Mouse (Mus musculus): ENCODE measurements around the gene Psen2.
A peak's percentile ranks its signal among the peaks of the same experiment; 100 is the strongest.

Gene Psen2

DNA sequence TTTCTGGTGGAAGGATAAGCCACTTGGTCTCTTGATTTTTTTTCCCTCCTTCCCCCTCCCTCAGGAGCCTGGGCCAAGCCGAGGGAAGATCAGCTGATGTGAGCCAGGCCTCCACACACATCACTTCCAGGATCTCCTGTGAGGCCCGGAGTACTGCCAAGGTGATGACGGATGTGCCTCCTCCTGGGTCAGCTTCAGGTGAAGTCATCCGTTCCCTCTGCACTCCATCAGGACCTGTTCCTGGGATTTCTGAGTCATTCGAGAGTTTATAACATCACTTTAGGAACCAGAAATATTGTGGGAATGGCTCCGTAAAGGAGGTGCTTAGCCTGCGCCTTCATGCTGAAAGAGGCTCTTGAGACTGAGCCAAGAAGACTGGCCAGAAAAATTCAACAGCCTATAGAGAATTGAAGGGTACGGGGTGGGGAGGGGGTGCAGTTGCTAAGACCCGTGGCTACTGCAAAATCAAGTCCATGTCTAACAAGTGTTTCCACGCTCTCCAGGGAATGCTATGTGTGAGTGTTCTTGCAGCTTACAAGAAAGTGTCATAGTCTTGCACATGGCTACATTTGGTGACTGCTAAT, 11.6 kb upstream of the Psen2 start:
- DNase-seq (ENCODE audit: low spot score) = no peak

DNA sequence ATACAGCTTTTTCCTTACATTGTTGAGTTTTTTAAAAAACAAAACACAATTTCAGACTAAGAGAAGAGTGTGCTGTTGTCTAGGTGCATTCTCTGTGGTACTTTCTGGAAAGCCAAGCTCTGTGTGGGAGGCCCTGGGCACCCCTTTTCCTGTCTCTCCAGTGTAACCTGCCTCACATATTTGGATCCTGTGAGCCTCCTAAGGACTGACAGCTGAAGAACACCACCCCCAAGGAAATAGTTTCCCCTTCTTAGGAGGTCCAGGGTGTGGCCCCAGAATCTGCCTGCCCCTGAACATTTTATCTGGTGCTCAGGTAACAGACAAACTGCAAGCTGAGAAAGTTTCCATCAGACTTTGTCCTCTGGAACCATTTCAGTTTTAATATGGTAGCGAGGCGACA, 5.8 kb upstream of the Psen2 start:
- no peak for DNase-seq (ENCODE audit: low spot score)

DNA sequence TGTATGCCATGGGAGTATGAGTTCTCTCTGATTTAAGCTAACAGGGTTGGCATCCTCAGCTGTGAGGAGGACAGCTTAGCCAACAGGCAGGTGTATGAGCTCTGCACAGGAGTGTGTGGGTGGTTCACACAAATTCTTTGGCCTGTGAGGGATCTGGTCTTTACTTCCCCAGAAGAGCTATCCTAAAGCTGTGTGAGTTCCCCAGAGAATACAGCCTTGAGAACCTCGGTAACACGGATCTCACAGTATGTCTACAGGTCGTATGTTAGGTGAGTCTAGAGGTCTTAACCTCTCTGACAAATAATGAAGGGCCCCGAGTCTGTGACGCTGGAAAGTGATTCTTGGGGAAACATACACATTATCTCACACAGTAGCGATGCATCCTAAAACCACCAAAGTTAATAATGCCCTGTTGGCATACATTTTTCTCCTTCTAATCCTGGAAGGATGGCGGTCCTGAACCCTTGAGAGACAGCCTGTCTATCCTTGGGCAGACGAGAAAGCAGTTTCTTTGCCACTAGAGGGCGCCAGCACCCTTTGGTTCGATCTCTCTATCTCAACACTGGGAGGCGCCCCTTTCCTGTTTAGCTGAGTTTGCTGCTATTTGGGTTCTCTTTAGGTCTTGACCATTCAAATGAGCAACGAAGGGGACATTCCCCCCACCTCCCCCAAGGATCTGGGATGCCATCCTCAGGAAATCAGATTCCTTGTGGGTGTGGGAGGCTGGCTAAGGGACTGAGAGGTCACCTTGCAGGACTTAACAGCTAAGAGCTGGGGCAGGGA, 5.2 kb upstream of the Psen2 start:
- DNase-seq (ENCODE audit: low spot score) = peak; percentile 82

DNA sequence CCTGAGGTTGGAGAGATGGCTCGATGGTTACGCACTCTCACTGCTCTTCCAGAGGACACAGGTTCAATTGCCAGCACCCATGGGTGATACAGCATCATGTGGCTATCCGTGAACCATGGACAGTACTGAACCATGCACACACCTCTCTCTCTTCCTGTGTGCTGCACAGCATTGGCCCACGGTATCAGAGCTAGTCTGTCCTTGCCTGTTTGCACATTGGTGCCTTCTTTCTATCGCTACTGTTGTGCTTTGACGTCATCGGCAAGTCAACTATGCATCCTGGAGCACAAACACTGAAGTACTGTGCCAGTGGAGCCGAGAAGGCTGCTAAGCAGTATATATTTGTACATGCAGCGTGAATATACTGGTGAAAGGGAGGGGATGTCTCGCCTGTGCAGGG, 3.9 kb upstream of the Psen2 start:
- no peak for DNase-seq (ENCODE audit: low spot score)

DNA sequence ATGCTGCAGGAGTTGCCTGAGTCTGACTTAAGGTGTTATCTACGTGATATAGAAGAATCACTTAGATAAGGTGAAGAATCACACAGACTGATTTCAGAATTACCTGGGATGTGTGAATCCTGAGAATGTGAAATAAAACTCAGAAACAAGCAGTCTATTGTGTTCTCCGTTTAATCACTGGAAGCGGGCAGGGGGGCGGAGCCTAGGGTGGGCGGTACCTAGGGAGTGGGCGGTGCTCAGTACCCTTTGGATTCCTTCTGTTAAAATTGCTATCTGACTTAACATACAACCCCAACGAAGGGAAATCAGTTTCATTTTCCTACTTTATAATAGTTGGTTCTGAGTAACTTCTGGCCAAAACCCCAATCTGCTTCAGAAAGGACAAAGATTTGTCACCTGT, 2.2 kb upstream of the Psen2 start:
- DNase-seq (ENCODE audit: low spot score) = no peak

DNA sequence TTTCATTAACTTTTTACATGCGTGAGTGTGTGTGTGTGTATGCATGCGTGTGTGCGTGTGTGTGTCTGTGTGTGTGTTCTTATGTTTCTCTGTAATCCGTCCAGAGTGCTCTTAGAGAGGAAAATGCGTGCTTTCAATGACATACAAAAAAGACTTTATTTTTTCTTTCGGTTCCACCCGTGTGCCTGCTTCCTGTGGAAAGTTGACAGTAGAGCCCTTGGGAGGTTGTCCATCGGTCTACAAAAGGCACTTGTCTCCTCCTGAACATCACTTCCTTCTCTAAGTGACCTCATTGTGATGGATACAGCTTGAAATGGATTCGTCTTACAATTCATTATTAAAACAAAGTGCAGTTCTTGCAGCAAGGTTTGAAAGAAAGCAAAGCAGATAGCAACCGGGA, 1.6 kb upstream of the Psen2 start:
- no peak for DNase-seq (ENCODE audit: low spot score)

DNA sequence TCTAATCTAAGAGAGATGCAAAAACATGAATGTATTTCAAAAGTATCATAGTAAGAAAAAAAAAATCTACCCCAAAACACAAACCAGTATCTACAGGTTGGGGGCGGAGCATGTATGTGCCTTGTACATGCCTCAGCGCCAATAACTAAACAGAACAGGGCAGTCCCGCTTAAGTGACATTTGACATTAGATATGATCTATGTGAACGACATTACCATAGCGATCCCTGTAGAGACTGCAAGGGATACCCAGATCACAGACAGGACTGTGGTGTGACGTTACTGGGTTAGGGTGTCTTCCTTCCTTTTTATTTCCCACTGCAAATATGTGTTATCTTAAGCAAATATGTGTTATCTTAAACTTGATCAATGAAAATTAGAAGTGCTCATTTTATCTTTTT, 1.2 kb upstream of the Psen2 start:
- no peak for DNase-seq (ENCODE audit: low spot score)

DNA sequence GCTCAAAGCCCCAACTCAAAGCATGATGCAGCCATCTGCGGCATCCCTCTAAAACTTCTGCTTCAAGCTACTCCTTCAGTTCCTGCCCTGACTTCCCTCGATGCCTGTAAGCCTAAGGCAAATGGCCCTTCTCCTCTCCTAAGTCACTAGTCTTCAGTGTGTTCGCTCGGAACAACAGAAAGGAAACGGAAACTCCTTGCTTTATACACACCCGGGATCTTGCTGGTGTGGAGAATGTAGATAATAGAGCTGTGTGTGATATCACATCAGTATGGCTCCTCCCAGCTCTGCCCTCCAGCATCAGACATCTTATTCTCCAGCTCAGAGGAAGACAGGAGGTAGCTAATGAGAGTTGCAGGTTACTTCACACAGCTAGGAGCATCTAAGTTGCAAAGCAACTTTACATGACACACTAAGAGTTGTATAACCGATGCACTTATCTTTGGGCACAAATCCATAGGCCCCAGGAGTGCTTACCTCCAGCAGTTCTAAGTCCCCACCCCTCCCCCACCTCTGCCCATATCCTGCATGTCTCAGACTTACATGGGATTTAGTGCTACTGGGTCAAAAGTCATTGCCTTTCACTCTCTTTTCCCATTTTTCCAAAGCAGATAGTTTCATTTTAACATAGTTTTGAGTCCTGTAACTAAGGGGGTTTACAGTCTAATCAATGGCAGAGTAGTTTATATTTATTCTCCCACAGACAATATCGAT, 1.2 kb downstream of the Psen2 start:
- DNase-seq (ENCODE audit: low spot score) = no peak

DNA sequence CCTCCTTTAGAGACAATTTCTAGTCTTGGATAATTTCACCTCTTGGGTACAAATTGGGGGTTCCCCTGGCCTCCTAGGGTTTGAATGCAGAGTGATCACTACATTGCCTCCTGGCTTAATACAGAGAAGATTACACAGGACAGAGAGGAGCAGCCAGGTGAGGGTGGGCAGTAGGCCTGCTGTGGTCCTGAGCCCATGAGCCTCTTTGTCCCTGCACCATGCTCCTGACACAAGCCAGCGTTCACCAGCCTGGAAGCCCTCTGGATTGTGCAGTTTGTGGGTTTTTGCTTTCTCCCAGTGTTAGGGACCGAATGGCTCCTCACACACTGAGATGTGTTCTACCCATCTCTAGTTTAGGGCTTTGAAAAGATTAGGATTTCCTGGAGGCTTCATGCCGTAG, 1.8 kb downstream of the Psen2 start:
- DNase-seq (ENCODE audit: low spot score) = no peak

DNA sequence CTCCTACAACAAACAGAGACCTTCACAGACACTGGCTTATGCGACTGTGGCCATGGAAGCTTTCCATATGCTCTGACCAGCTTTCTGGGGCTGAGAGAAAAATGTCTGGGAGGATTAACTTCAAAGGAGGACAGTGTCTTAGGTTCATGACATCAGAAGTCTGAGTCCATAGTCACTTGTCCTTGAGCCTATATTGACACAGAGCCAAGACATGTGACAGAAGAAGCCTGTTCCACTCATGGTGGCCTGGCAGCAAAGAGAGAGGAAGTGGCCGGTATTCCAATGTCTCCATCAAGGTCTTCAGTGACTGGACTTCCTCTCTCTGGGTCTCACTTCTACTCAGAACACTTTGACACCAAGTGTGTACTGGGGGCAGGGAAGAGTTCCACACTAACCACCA, 2.4 kb downstream of the Psen2 start:
- no peak for DNase-seq (ENCODE audit: low spot score)

DNA sequence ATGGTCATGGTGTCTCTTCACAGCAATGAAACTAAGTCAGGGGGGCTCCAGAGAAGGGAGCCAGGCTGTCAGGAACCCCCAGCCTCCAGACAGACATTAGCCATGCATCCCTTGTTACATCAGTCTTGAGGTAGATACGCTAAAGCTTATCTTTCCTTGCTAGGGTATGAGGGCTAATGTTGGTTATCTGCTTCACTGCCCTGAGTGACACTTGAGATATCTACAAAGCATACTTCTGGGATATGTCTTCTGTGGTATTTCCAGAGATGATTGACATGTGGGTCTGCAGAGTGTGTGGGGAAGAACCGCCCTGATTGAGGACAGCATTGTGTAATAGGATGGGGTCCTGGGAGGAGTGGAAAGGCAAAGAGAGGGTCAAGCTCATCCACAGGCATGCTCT, 3.5 kb downstream of the Psen2 start:
- DNase-seq (ENCODE audit: low spot score) = no peak

DNA sequence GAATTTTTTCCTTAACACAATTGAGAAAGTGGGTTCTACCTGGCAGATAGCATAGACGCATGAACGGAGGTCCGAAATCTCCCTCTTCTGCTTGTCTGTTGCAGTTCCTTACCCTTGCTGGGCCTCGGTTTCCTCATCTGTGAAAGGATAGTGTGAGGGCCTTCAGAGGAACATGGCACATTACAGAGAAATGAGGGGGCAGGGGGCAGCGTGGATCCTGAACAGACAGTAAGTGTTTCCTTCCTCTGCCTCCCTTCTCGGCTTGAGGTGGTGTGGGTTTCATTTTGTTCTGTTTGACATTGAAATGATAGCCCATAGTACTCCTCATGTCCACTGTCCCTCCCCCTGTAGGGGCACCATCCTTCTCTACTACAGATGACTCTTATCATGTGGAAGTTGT, 5.8 kb downstream of the Psen2 start:
- DNase-seq (ENCODE audit: low spot score) = no peak

DNA sequence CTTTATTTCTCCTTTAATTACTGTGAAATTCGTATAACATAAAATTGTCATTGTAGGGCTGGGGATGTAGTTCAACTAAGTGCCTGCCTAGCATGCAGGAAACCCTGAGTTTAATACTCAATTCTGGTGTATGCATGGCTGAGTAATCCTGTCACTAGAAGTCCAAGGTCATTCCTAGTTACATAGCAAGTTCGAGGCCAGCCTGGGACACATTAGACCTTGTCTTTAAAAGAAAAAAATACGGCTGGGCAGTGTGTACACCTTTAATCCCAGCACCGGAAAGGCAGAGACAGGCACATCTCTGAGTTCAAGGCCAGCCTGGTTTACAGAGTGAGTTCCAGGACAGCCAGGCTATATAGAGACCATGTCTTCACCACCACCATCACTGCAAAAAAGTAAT, 6.4 kb downstream of the Psen2 start:
- DNase-seq (ENCODE audit: low spot score) = no peak

DNA sequence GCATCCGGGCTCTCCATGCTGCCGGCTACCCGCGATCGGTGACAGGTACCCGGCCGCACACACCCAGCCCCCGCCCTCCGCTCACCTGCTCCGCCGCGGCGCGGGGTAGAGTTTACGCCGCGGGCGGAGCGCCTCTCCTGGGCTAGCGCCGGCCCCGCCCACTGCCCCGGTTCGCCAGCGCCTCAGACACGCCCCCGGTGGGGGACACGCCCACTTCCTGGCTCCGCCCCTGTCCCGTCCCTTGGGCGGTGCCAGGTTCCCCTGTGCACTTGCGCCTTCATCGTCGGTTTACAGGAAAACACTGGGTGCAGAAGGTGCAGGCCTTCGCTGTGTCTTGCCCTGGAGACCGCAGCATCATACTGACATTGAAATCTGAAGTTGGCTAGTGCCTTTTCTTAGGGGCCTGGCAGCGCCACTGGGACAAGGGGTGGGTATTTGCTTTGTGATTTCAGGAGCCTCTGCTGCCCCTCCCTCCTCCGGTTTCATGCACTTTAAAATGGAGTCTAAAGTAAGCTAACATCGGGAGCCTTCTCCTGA, 7.0 kb downstream of the Psen2 start:
- DNase-seq (ENCODE audit: low spot score) = peak; percentile 94

DNA sequence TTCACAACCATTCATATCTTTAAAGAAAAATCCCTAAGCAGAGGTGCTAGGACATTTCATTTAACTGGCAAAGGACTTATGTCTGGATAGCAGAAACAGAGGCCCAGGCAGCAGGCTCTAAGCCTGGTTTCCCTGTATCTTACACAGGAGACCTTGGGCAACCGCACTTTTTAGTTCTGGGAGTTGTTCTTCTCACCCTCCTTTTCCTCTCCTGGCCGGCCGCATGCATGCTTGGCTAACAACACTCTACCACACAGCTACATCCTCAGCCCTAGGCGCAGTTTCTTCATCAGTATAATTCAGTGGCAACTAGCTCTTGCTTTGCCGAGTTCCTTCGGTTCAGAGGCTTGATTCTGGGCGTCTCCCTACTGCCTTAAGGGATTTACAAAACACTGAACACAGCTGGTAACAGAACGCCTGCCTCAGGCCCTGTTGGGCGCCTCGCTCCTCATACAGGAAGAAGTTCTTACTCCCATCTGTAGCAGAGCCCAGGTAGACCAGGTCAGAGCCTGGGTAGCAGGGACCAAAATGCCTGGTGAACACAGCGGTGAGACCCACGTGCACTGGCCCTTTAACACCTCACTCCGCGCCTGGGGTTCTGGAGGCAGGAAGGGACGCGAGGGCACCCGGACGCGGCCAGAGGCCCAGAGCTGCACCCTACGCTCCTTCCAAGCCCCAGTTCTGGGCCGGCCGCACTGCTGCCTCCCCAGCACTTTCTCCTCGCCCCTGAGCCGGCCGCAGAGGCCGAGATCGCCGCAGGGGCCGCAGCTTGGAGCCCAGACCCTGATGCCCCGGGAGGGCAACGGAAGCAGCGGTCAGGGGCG, 7.7 kb downstream of the Psen2 start:
- DNase-seq (ENCODE audit: low spot score) = no peak

DNA sequence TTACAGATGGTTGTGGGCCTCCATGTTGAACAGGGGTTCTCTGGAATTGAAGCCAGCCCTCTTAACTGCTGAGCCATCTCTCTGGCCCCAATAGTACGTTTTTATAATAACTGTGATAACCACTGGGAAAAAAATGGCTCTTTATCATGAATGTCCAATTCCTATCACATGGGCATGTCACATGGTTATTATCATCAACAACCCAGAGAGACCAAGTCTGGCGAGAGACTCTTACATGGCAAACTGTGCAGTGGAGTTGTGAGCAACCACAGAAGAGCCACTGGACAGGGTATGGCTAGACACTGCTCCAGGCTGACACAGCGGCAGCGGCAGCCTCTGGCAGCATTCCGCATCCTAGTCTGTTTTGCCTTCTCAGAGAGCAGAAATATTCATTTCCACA, 8.9 kb downstream of the Psen2 start:
- no peak for DNase-seq (ENCODE audit: low spot score)

DNA sequence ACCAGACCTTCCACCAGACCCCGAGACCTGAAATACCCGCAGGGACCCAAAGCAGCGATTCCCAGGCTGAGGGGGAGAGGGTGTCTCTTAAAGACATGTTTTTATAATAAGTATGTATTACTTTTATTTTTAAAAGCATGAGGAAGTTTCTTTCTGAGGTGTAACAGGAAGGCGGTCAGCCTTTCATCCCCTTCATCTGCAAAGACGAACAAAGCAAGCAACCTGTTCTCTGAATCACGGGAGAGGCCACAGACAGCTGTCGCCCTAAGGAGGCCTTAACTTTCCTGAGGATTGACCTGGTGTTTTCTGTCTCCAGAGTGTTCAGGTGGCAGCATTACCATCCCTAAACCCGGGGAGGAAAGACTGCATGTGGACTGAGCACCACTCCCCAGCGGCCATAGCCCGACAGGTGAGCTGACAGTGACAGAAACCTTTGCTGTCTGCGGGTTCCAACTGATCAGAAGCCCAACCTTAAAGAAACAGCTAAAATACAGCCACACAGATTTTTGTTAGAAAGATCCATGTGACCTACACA, 10.5 kb downstream of the Psen2 start:
- DNase-seq (ENCODE audit: low spot score) = no peak

DNA sequence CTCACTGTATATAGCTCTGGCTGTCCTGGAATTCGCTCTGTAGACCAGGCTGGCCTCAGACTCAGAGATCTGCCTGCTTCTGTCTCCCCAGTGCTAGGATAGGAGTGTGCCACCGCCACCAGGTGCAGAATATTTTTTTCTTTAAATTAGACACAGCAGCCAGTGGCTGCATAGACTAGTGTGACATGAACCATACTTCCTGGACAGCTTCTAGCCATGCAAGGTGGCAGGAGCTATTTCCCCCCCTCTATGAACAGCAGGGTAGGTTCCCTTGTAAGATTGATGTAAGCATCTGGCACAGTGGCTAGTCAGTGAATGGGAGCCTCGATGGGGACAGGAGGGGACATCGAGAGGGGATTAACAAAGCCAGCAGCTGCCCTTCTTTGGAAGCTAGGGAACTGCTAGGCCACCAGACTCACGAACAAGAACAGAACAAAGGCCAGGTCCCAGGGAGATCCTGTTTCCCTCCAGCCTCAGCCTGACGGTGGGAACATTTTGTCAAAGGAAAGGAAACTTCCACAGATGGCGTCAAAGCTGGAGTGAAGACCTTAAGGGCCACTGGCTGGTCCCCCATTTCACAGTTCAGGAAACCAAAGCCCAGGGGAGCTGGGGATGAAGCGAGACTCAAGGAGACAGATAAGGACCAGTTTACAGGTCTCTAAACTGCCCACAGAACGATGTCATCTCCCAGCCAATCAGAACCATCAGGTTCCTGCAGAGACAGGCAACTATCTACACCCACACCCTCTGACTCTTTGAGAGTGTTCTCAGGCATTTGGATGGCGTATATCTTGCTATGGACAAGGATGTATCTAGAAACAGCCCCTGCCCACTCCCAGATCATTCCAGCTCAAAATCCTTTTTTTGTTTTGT, 11.8 kb downstream of the Psen2 start:
- DNase-seq (ENCODE audit: low spot score) = no peak

DNA sequence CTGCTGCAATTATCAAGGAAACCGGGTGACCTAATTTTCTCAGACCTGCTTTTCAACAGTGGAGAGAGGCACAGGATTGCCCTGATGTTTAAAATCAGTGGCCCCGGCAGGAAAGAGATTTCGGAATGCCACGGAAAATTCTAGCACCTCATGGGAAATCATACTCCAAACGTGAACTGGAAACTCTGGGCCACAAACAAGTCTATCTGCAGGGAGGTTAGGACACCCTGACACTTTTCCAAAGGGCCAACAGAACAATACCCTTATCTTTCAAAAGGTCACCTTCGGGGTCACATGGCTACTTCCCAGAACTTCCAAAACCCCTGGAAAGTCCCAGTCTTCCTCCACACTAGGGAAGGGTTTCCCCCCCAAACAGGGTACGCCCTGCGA, 12.8 kb downstream of the Psen2 start:
- DNase-seq (ENCODE audit: low spot score) = no peak

DNA sequence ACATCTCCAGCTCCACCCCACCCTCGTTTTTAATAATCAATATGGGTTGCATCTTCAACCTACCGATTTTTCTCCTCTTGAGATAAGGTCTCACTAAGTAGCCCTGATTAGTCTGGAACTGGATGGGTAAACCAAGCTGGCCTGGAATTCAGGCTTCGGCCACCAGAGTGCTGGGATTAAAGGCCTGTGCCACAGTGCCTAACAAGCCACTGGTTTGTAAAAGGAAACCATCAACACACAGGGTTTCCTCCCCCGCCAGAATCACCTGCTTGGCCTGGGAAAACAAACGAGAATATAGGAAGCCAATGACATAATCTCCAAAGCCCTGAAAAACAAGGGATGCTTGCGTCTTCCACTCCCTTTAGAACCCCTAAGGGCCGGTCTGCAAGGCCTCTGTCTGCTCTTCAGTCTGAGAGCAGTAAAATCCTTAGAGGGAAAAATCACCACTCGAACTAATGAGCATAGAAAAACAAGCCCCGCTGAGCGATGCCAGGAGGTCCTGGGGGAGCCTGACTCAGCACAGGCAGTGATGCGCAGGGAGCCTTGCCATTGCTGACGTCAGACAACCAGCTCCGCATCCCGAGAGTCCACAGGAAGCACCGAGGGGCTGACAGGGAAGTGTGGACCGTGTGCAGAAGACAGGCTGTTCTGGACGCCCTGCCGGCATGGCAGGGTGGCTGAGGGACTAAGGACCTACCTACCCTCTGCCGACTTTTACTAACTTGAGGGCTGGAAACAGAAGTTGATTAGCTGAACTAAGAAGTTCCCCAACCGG, 13.4 kb downstream of the Psen2 start:
- peak; percentile 64 for DNase-seq (ENCODE audit: low spot score)

All from testis, postnatal 14 days (tissue).